Mouse (Mus musculus) forebrain, embryonic 13.5 days (tissue): ENCODE results near the gene Mb. TPM values are rescaled to one million over a fixed set of nuclear protein-coding genes. Genes with fewer than 3 reads are reported as not detected.
A peak's percentile ranks its signal among the peaks of the same experiment; 100 is the strongest.

Source experiments
- ATAC-seq: fragments of 200-750 bp; cut with Nextera tagmentation; 2 replicates; pipeline ENCODE4 v1.8.0; 2017
- H3K27ac ChIP-seq: fragments of 300-500 bp; sonication (generic); 2 replicates; pipeline ENCODE4 v1.5.1; 2015; ENCODE audit warnings: inconsistent platforms, mild to moderate bottlenecking, moderate library complexity
- H3K27me3 ChIP-seq: fragments of 300-500 bp; sonication (generic); 2 replicates; pipeline ENCODE4 v1.6.1; 2015; ENCODE audit warnings: mild to moderate bottlenecking, inconsistent platforms
- H3K36me3 ChIP-seq: fragments of 300-500 bp; sonication (generic); 2 replicates; pipeline ENCODE4 v1.6.1; 2015; ENCODE audit warnings: mild to moderate bottlenecking, inconsistent platforms; ENCODE audit not compliant: poor library complexity, severe bottlenecking
- H3K4me1 ChIP-seq: fragments of 300-500 bp; sonication (generic); 2 replicates; pipeline ENCODE4 v1.6.1; 2015; ENCODE audit warnings: inconsistent platforms
- H3K4me2 ChIP-seq: fragments of 300-500 bp; sonication (generic); 2 replicates; pipeline ENCODE4 v1.6.1; 2015; ENCODE audit warnings: inconsistent platforms, mild to moderate bottlenecking, moderate library complexity
- H3K4me3 ChIP-seq: fragments of 300-500 bp; sonication (generic); 2 replicates; pipeline ENCODE4 v1.5.1; 2015; ENCODE audit warnings: mild to moderate bottlenecking, inconsistent platforms
- H3K9ac ChIP-seq: fragments of 300-500 bp; sonication (generic); 2 replicates; pipeline ENCODE4 v1.6.1; 2015; ENCODE audit warnings: mild to moderate bottlenecking, inconsistent platforms
- H3K9me3 ChIP-seq: fragments of 300-500 bp; sonication (generic); replicated peaks from 2 replicates; pipeline ENCODE4 v1.6.1; 2016; ENCODE audit warnings: inconsistent platforms
- WGBS: fragments of 180-500 bp; shearing (Covaris S2); methylation state at CpG from one replicate; pipeline ENCODE4 v1.1.7; 2015; 5-methylcytosine and 5-hydroxymethylcytosine counted together
- polyA plus RNA-seq: library from polyadenylated mRNA; unstranded; fragments of >200 nt; fragmentation: Nextera tagmentation; extraction: Ambion mirVana; gene quantifications from 2 replicates; pipeline ENCODE4 v1.2.1, GENCODE M21; 2015

Gene Mb
- polyA plus RNA-seq, 1 experiment from 2014 or later, result not detected

DNA sequence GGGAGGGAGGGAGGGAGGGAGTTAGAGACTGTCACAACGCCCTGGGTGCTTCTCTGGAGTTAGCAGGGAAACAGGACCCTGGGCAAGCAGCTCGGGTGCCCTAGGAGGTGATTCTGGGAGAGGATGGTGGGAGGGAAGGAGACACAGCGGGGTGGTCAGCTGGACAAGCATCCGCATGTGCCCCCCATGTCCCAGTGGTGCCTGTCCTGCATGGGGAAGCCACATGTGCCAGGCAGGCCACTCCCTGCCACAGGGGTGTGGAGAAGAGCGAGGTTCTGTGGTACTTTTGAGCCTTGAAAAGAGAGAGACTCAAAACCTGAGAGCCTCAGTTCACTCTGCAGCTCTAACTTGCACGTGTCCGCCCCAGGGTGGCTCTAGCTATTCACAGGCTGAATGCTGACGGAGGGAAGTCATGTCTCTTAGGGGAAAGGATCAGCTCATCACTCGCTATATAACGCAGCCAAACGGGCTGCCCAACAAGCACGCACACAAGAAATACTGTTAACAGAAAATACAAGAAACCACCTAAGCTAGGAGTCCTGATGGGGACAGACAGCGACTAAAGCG is 28.9 kb upstream of the Mb start:
- no peaks in the 10 kb centered on the region for H3K9me3 ChIP-seq
- peaks cover 23% of the 10 kb centered on the region for H3K4me1 ChIP-seq
- H3K4me3 ChIP-seq, result no peak overlapping the region
- peaks cover 75% of the 10 kb centered on the region for H3K36me3 ChIP-seq
- no peaks in the 10 kb centered on the region for H3K27me3 ChIP-seq
- no peak overlapping the region for H3K27ac ChIP-seq
- ATAC-seq, result no peak
- 64% methylated on average over 14 of the region's 14 CpGs for WGBS
- no peak overlapping the region for H3K9ac ChIP-seq
- H3K4me2 ChIP-seq, result no peak overlapping the region

GRCm38 (mm10) chr15:77078786-77079185 is 28.3 kb upstream of the Mb start:
- ATAC-seq, result no peak
- Histone ChIP-seq H3K9ac (no peak overlapping the region), H3K4me3 (no peak overlapping the region), H3K4me2 (no peak overlapping the region), H3K4me1 (peaks cover 23% of the 10 kb centered on the region), H3K9me3 (no peaks in the 10 kb centered on the region), H3K36me3 (peaks cover 74% of the 10 kb centered on the region), H3K27me3 (no peaks in the 10 kb centered on the region), H3K27ac (no peak overlapping the region)
- 49% methylated on average over 3 of the region's 3 CpGs for WGBS

DNA sequence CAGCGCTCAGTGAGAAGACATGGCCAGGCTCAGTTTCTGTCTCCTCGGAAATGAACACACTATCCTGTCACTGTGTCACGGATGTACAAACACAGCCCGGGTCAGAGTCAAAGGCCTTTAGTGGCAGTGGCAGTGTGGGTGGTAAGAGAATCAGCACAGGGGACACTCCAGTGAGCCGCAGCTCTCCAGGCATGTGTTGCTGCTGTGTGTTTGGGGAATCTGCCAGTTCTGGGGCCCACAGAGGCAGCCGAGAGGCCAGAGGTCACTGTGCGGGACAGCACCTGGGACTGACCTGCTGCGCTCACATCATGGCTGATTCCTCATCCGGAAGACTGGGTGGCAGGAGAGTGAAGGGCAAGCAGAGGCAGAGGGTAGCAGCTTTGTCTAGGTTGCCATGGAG is 27.4 kb upstream of the Mb start:
- H3K4me1 ChIP-seq, result peaks cover 17% of the 10 kb centered on the region; the same call in 1 of the 2 replicates
- H3K4me3 ChIP-seq, result no peak overlapping the region
- 94% methylated on average over 9 of the region's 9 CpGs for WGBS
- no peak overlapping the region for H3K9ac ChIP-seq
- no peaks in the 10 kb centered on the region for H3K27me3 ChIP-seq
- no peak overlapping the region for H3K27ac ChIP-seq
- no peak overlapping the region for H3K4me2 ChIP-seq
- H3K36me3 ChIP-seq, result peaks cover 67% of the 10 kb centered on the region
- ATAC-seq, result no peak
- no peaks in the 10 kb centered on the region for H3K9me3 ChIP-seq

- Histone ChIP-seq H3K4me1 (peaks cover 17% of the 10 kb centered on the region), H3K27ac (no peak overlapping the region), H3K4me2 (no peak overlapping the region), H3K36me3 (peaks cover 53% of the 10 kb centered on the region), H3K9me3 (no peaks in the 10 kb centered on the region), H3K9ac (no peak overlapping the region), H3K27me3 (no peaks in the 10 kb centered on the region), H3K4me3 (no peak overlapping the region)
- ATAC-seq, result no peak
- 85% methylated on average over 3 of the region's 3 CpGs for WGBS
These were observed 26.1 kb upstream of the Mb start for GRCm38 (mm10) chr15:77076523-77076922.

DNA sequence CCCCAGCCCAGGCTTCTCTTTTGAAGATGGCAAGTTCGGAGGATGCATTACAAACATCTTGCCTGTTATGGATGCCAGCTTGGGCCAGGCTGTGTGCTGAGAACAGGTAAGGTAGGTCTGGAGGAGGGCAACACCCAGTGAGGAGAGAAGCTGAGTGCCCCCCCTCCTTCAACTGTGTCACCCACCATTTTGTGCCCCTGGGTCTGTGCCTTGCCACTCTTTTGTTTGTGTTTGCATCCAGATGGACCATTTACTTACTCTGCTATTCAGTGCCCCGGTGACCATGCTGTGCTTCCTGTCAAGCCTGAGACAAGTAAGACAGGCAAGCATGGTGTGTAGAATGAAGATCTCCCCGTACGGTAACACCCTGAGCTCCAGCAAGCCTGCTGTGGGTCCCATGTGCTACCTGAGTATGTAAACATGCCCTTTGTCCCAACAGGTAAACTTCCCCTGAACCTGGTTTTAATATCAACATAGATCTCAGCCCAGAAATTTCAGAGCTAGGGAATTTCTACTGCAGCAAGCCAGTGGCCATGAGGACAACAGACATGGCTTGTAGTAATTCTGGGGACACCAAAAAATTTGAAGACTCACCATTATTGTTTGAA is 22.2 kb upstream of the Mb start:
- Histone ChIP-seq H3K4me3 (no peak overlapping the region), H3K4me2 (no peak overlapping the region), H3K4me1 (peaks cover 6% of the 10 kb centered on the region), H3K27ac (no peak overlapping the region), H3K36me3 (peaks cover 23% of the 10 kb centered on the region), H3K9ac (no peak overlapping the region), H3K27me3 (no peaks in the 10 kb centered on the region), H3K9me3 (no peaks in the 10 kb centered on the region)
- WGBS, result 70% methylated on average over 4 of the region's 4 CpGs
- ATAC-seq, result 0 out of 2 replicates have a peak, but pooled peaks have one; percentile 24

GRCm38 (mm10) chr15:77071501-77071900 is 21.0 kb upstream of the Mb start:
- H3K9ac ChIP-seq, result no peak overlapping the region
- H3K27me3 ChIP-seq, result no peaks in the 10 kb centered on the region
- peaks cover 11% of the 10 kb centered on the region for H3K36me3 ChIP-seq
- WGBS, result 23% methylated on average over 10 of the region's 10 CpGs
- H3K4me3 ChIP-seq, result no peak overlapping the region
- ATAC-seq, result peak; percentile 46; the same call in 1 of the 2 replicates
- H3K4me2 ChIP-seq, result peak overlapping the region; percentile 29
- H3K27ac ChIP-seq, result peak overlapping the region; percentile 4; the same call in 1 of the 2 replicates
- H3K4me1 ChIP-seq, result peaks cover 6% of the 10 kb centered on the region
- no peaks in the 10 kb centered on the region for H3K9me3 ChIP-seq

GRCm38 (mm10) chr15:77070745-77071268 is 20.3 kb upstream of the Mb start:
- ATAC-seq, result no peak
- Histone ChIP-seq H3K9ac (no peak overlapping the region), H3K36me3 (peaks cover 4% of the 10 kb centered on the region), H3K4me1 (peaks cover 6% of the 10 kb centered on the region), H3K4me3 (no peak overlapping the region), H3K4me2 (no peak overlapping the region), H3K27me3 (no peaks in the 10 kb centered on the region), H3K9me3 (no peaks in the 10 kb centered on the region), H3K27ac (no peak overlapping the region)
- 88% methylated on average over 11 of the region's 11 CpGs for WGBS

GRCm38 (mm10) chr15:77069019-77069418 is 18.5 kb upstream of the Mb start:
- Histone ChIP-seq H3K9ac (no peak overlapping the region), H3K36me3 (no peaks in the 10 kb centered on the region), H3K9me3 (no peaks in the 10 kb centered on the region), H3K4me1 (peaks cover 6% of the 10 kb centered on the region), H3K27me3 (no peaks in the 10 kb centered on the region), H3K4me3 (no peak overlapping the region), H3K27ac (no peak overlapping the region), H3K4me2 (no peak overlapping the region)
- no peak for ATAC-seq
- WGBS, result 79% methylated on average over 3 of the region's 3 CpGs

GRCm38 (mm10) chr15:77068439-77068861 is 18.0 kb upstream of the Mb start:
- H3K27ac ChIP-seq, result no peak overlapping the region
- H3K4me1 ChIP-seq, result peaks cover 6% of the 10 kb centered on the region
- H3K4me3 ChIP-seq, result no peak overlapping the region
- H3K4me2 ChIP-seq, result no peak overlapping the region
- WGBS, result 70% methylated on average over 3 of the region's 3 CpGs
- H3K27me3 ChIP-seq, result no peaks in the 10 kb centered on the region
- H3K36me3 ChIP-seq, result no peaks in the 10 kb centered on the region
- no peaks in the 10 kb centered on the region for H3K9me3 ChIP-seq
- H3K9ac ChIP-seq, result no peak overlapping the region
- no peak for ATAC-seq

GRCm38 (mm10) chr15:77066233-77066632 is 15.8 kb upstream of the Mb start:
- no peak for ATAC-seq
- Histone ChIP-seq H3K4me3 (no peak overlapping the region), H3K4me2 (no peak overlapping the region), H3K27me3 (no peaks in the 10 kb centered on the region), H3K4me1 (0 out of 2 replicates have a peak, but pooled peaks cover under 1% of the 10 kb centered on the region), H3K9ac (no peak overlapping the region), H3K9me3 (no peaks in the 10 kb centered on the region), H3K27ac (no peak overlapping the region), H3K36me3 (no peaks in the 10 kb centered on the region)
- 87% methylated on average over 6 of the region's 6 CpGs for WGBS

- no peaks in the 10 kb centered on the region for H3K36me3 ChIP-seq
- H3K27ac ChIP-seq, result no peak overlapping the region
- H3K9ac ChIP-seq, result no peak overlapping the region
- no peak overlapping the region for H3K4me3 ChIP-seq
- WGBS, result 91% methylated on average over 6 of the region's 6 CpGs
- no peak for ATAC-seq
- no peaks in the 10 kb centered on the region for H3K4me1 ChIP-seq
- H3K27me3 ChIP-seq, result no peaks in the 10 kb centered on the region
- H3K9me3 ChIP-seq, result no peaks in the 10 kb centered on the region
- no peak overlapping the region for H3K4me2 ChIP-seq
These were observed 14.9 kb upstream of the Mb start for GRCm38 (mm10) chr15:77065259-77065852.

DNA sequence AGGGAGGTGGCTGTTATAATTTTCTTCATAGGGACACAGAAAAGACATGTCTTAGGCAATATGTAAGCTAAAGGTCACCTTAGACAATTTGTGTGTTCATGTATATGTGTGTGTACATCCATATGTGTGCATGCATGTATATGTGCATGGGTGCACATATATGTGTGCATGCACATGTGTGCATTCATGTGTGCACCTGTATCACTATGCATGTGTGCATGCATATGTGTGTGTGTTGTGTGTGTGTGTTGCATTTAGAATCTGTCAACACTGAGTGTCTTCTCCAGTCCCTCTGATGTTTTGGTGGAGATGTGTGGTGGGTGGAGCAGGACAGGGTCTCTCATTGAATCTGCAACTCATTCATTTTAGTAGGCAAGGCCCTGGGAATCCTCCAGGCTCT is 12.3 kb upstream of the Mb start:
- Histone ChIP-seq H3K9ac (no peak overlapping the region), H3K4me2 (no peak overlapping the region), H3K27me3 (no peaks in the 10 kb centered on the region), H3K36me3 (no peaks in the 10 kb centered on the region), H3K27ac (no peak overlapping the region), H3K4me1 (no peaks in the 10 kb centered on the region), H3K4me3 (no peak overlapping the region), H3K9me3 (no peaks in the 10 kb centered on the region; the same call in 1 of the 2 replicates)
- ATAC-seq, result no peak
